In the genomic region with DNA sequence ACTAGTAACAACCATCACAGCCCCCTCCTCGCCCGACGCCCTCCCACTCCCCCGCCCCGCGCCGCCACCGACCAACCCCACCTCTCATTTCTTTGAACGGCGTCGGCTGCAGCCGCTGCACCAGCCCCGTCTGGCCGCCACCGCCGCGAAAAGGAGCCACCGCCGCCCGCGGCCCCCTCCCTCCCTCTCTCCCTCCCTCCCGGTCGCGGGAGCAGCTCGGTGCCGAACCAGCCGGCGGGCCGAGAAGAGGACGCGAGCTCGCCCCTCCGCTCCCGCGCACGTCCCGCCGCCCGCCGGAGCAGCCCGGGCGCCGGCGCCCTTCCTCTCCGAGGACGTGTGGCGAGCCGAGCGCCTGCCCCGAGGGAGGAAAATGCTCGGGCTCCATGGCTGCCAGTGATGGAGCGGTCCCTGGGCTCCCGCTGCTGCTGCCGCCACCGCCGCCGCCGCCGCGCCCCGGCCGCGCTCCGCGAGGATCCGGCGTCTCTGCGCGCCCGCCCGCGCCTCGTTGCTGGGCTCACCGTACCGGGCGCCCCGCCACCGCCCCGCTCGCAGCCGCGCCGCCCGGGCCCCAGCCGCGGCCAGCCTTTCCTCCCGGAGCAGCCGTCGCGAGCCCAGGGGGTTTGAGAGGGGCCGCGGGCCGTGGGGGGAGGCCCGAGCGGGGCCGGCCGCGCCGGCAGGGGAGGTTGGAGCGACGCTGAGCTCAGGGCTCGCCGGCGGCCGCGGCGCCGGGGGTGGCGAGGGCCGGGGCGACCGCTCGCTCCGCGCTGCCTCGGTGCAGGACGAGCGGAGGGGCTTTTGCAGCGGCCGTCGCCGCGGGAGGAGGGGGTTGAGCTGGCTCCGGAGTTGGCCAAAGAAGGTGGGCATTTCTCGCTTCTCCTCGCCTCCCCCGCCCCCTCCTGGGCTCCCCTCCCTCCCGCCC, we compare ENCODE assay signal across 7 mouse cellular contexts. TPM values are rescaled to one million over a fixed set of nuclear protein-coding genes. Genes with fewer than 3 reads are reported as not detected.
DNase-seq lines count a peak whose midpoint lies in the region; ATAC-seq and TF ChIP-seq lines count a peak whose summit lies in the region.

A gene (plus strand): TSS at position 100 of the 919 bp plus-strand sequence.

- H3K9ac ChIP-seq in ES-Bruce4 (ENCODE audit: low read depth, poor library complexity, severe bottlenecking) = peak within 1 kb of the TSS; percentile 100
- H3K9ac ChIP-seq in kidney, embryonic 15.5 days = peak within 1 kb of the TSS; percentile 99
- peak within 1 kb of the TSS; percentile 75 for H3K9ac ChIP-seq in liver, embryonic 13.5 days

- H3K4me3 ChIP-seq in ES-Bruce4 (ENCODE audit: low read depth, low read length) = peak within 1 kb of the TSS; percentile 58
- peak within 1 kb of the TSS; percentile 95 for H3K4me3 ChIP-seq in heart, embryonic 10.5 days
- H3K4me3 ChIP-seq in kidney, embryonic 15.5 days (replicated peaks) = peak within 1 kb of the TSS; percentile 81
- H3K4me3 ChIP-seq in liver, embryonic 13.5 days (replicated peaks) = peak within 1 kb of the TSS; percentile 67

- no peak for ATAC-seq in erythroblast, adult 5-6 weeks (replicated peaks; ENCODE audit: low FRiP score, poor library complexity, severe bottlenecking)
- ATAC-seq in kidney, embryonic 15.5 days (replicated peaks; ENCODE audit: low FRiP score) = peak; percentile 24
- ATAC-seq in liver, embryonic 13.5 days (ENCODE audit: low read depth) = peak; percentile 47; the same call in 1 of the 2 replicates
- ATAC-seq in neutrophil, adult 5-6 weeks (ENCODE audit: extremely low read depth, insufficient number of reproducible peaks, low FRiP score, poor library complexity, severe bottlenecking) = no peak

- H3K4me2 ChIP-seq in kidney, embryonic 15.5 days = peak within 1 kb of the TSS; percentile 94
- H3K4me2 ChIP-seq in liver, embryonic 13.5 days = peak within 1 kb of the TSS; percentile 86

- H3K27ac ChIP-seq in ES-Bruce4 (ENCODE audit: insufficient read depth, low read length) = peak within 1 kb of the TSS; percentile 77
- peak within 1 kb of the TSS; percentile 99 for H3K27ac ChIP-seq in heart, embryonic 10.5 days
- H3K27ac ChIP-seq in kidney, embryonic 15.5 days = peak within 1 kb of the TSS; percentile 99
- H3K27ac ChIP-seq in liver, embryonic 13.5 days = peak within 1 kb of the TSS; percentile 61

- no peak for TF ChIP-seq EP300 in ES-Bruce4 (IDR thresholded peaks at IDR 0.05; ENCODE audit: insufficient read depth, low read depth, low read length)

- H3K4me1 ChIP-seq in ES-Bruce4 (ENCODE audit: control insufficient read depth, insufficient read depth, low read length) = peaks cover 2% of the 10 kb centered on the region
- H3K4me1 ChIP-seq in heart, embryonic 10.5 days = peaks cover 45% of the 10 kb centered on the region
- peaks cover 45% of the 10 kb centered on the region for H3K4me1 ChIP-seq in kidney, embryonic 15.5 days
- peaks cover 28% of the 10 kb centered on the region for H3K4me1 ChIP-seq in liver, embryonic 13.5 days (replicated peaks)

- WGBS in heart, embryonic 10.5 days = 3% methylated on average over 118 of the region's 128 CpGs
- WGBS in kidney, embryonic 15.5 days = under 1% methylated on average over 98 of the region's 128 CpGs
- WGBS in liver, embryonic 13.5 days (ENCODE audit: insufficient replicate concordance) = under 1% methylated on average over 66 of the region's 128 CpGs

- no peaks in the 10 kb centered on the region for H3K27me3 ChIP-seq in ES-Bruce4 (ENCODE audit: control insufficient read depth, insufficient read depth, low read length, poor library complexity, severe bottlenecking)
- H3K27me3 ChIP-seq in heart, embryonic 10.5 days (ENCODE audit: insufficient read depth, poor library complexity, severe bottlenecking) = no peaks in the 10 kb centered on the region
- H3K27me3 ChIP-seq in kidney, embryonic 15.5 days = no peaks in the 10 kb centered on the region
- H3K27me3 ChIP-seq in liver, embryonic 13.5 days = peaks cover 49% of the 10 kb centered on the region

- TF ChIP-seq CTCF in ES-Bruce4 (IDR thresholded peaks at IDR 0.05; ENCODE audit: low read depth, low read length) = no peak

- peak; percentile 57 to 63 for DNase-seq in adrenal gland, adult 18-20 months (ENCODE audit: low spot score in 2 of 2)
- DNase-seq in heart, embryonic 10.5 days (ENCODE audit: low spot score) = peak; percentile 79
- no peak for DNase-seq in liver, embryonic 13.5 days

- no peaks in the 10 kb centered on the region for H3K9me3 ChIP-seq in ES-Bruce4 (replicated peaks; ENCODE audit: control insufficient read depth, insufficient read depth, low read length, poor library complexity, severe bottlenecking)
- H3K9me3 ChIP-seq in heart, embryonic 10.5 days = no peaks in the 10 kb centered on the region
- no peaks in the 10 kb centered on the region for H3K9me3 ChIP-seq in kidney, embryonic 15.5 days (replicated peaks)
- no peaks in the 10 kb centered on the region for H3K9me3 ChIP-seq in liver, embryonic 13.5 days (replicated peaks)

- H3K36me3 ChIP-seq in ES-Bruce4 (ENCODE audit: control insufficient read depth, insufficient read depth, low read length, poor library complexity, severe bottlenecking) = peaks cover 15% of the 10 kb centered on the region
- H3K36me3 ChIP-seq in heart, embryonic 10.5 days = peaks cover 22% of the 10 kb centered on the region
- H3K36me3 ChIP-seq in kidney, embryonic 15.5 days = peaks cover 27% of the 10 kb centered on the region
- peaks cover 14% of the 10 kb centered on the region; the same call in 1 of the 2 replicates for H3K36me3 ChIP-seq in liver, embryonic 13.5 days

- TF ChIP-seq POLR2A in ES-Bruce4 (IDR thresholded peaks at IDR 0.05; ENCODE audit: insufficient read depth, low read length) = no peak

RNA-seq across cellular contexts. Expression of the gene that starts here (rescaled TPM):
- 258 and 261 TPM in 2 replicates for polyA plus RNA-seq in ES-Bruce4 (2011; ENCODE audit: insufficient read depth, insufficient read length, low read depth, missing spikeins)
- total RNA-seq in adrenal gland, adult 18-20 months (2021) = 1,000 to 10,000 TPM in 1 of 2 experiments, 100 to 1,000 TPM in 1; 945 to 1,401 TPM
- 18.4 and 18.6 TPM in 2 replicates for total RNA-seq in erythroblast, adult 5-6 weeks (2015; ENCODE audit: low replicate concordance)
- total RNA-seq in erythroblast, adult 5-6 weeks (2017; ENCODE audit: low replicate concordance) = 14.4 and 21.5 TPM in 2 replicates
- 371 and 402 TPM in 2 replicates for polyA plus RNA-seq in heart, embryonic 10.5 days (2016; fragmentation: Nextera tagmentation; extraction: Ambion mirVana)
- polyA plus RNA-seq in kidney, embryonic 15.5 days (2015; fragmentation: Nextera tagmentation; extraction: Ambion mirVana) = 721 and 908 TPM in 2 replicates
- 116 and 128 TPM in 2 replicates for polyA plus RNA-seq in liver, embryonic 13.5 days (2015; fragmentation: Nextera tagmentation; extraction: Ambion mirVana)
- total RNA-seq in neutrophil, adult 5-6 weeks (2017) = 121 and 126 TPM in 2 replicates

Comparison
In these comparisons a context has a peak if more than half of its experiments do, and no peak if none do; other contexts are left out.
1. ATAC-seq: peak in kidney, embryonic 15.5 days (single experiment) and liver, embryonic 13.5 days (single experiment); none in erythroblast, adult 5-6 weeks (single experiment) and neutrophil, adult 5-6 weeks (single experiment).
2. Peak in every context shown above with its lines, with median percentiles within 50 percentile points of each other: H3K27ac ChIP-seq, H3K4me3 ChIP-seq and H3K9ac ChIP-seq.